In the genomic region with DNA sequence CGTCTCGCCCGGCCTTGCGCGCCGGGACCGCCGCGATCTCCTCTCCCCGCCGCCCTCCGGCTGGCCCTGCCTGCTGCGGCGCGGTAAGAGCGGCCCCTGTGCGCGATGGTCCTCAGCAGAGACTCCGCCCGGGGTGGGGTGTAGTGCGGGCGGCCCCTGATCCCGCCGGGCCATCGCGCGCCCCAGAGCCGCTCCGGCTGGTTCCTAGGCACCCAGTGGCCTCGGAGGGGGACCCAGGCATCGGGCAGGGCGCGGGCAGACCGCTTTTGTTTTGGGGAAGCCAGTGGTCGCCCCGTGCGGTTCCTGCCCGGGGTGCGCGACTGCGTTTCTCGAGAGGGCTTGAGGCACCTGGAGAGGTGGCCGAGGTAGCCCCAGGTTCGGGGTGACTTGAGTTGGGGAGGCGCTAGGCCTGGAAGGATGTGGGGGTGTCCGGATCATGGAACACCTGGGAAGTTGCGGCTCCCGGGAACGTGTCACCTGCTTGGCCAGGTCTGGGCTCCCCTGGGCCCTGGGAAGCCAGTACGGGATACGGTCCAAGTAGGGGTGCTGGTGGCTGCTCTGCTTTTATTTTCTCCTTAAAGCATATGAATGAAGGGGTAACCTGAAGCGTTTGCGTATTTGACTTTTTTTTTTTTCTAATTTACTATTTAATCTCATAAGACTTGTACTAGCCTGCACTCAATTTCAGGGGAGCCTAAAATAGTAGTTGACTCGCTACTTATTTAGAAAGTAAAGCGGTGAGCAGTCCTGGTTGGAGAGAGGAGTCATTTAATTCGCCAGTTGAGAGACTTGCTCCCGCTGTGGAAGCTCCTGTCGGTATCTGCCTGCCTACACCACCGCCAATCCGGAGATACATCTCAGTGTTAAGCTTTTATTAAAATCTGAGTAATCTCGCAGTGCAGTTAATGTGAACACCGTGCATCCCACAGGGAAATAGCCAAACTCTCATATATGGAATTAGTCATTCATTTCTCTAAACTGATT, we compare ENCODE assay signal across 8 mouse cellular contexts. TPM values are rescaled to one million over a fixed set of nuclear protein-coding genes. Genes with fewer than 3 reads are reported as not detected.
DNase-seq lines count a peak whose midpoint lies in the region; ATAC-seq lines count a peak whose summit lies in the region.

No protein-coding gene starts in this region.

- H3K4me2 ChIP-seq in limb, embryonic 15.5 days: peak overlapping the region; percentile 72
- H3K4me2 ChIP-seq in neural tube, embryonic 11.5 days (ENCODE audit: low read depth): peak overlapping the region; percentile 88

- peaks cover 42% of the 10 kb centered on the region for H3K4me1 ChIP-seq in limb, embryonic 15.5 days
- H3K4me1 ChIP-seq in neural tube, embryonic 11.5 days (ENCODE audit: control insufficient read depth, insufficient read depth, low read length): 0 out of 2 replicates have a peak, but pooled peaks cover 2% of the 10 kb centered on the region

- H3K36me3 ChIP-seq in limb, embryonic 15.5 days: peaks cover 14% of the 10 kb centered on the region
- no peaks in the 10 kb centered on the region; the same call in 1 of the 2 replicates for H3K36me3 ChIP-seq in neural tube, embryonic 11.5 days (ENCODE audit: control insufficient read depth, insufficient read depth, low read length)

- peak overlapping the region; percentile 81 for H3K4me3 ChIP-seq in limb, embryonic 15.5 days
- peak overlapping the region; percentile 67 for H3K4me3 ChIP-seq in neural tube, embryonic 11.5 days (ENCODE audit: low read depth, low read length)

- peak; percentile 31 for DNase-seq in layer of hippocampus, adult 11-12 months (ENCODE audit: low spot score)
- DNase-seq in layer of hippocampus, adult 8-10 months (ENCODE audit: low spot score in 2 of 2): no peak
- peak; percentile 15 for DNase-seq in MEL-GATA-1-ER (ENCODE audit: extremely low read depth, low read depth)
- peak; percentile 55 to 62 for DNase-seq in cerebellum, postnatal 14 days
- DNase-seq in heart, postnatal 36 days: peak; percentile 42 to 52
- DNase-seq in neural tube, embryonic 11.5 days (ENCODE audit: low spot score): no peak
- no peak for DNase-seq in urinary bladder, adult 2 months (ENCODE audit: low spot score)

- peak; percentile 74 for ATAC-seq in limb, embryonic 15.5 days (ENCODE audit: insufficient number of reproducible peaks, low FRiP score, low TSS enrichment, low read depth)
- ATAC-seq in neural tube, embryonic 11.5 days (ENCODE audit: insufficient read depth, low FRiP score, low TSS enrichment): peak; percentile 78

- no peaks in the 10 kb centered on the region for H3K27me3 ChIP-seq in limb, embryonic 15.5 days
- H3K27me3 ChIP-seq in neural tube, embryonic 11.5 days (ENCODE audit: control insufficient read depth, insufficient read depth, low read length): no peaks in the 10 kb centered on the region

- intact Hi-C loops in heart, postnatal 36 days (cut with DNase I): loop anchor here (2.0 to 10.0 kb wide), 4 partner anchors 46 to 238 kb away; no protein-coding TSS in a partner anchor

- peak overlapping the region; percentile 96 for H3K27ac ChIP-seq in limb, embryonic 15.5 days
- H3K27ac ChIP-seq in neural tube, embryonic 11.5 days (ENCODE audit: low read depth, low read length): peak overlapping the region; percentile 54; the same call in 1 of the 2 replicates

- H3K9ac ChIP-seq in limb, embryonic 15.5 days: peak overlapping the region; percentile 97
- H3K9ac ChIP-seq in neural tube, embryonic 11.5 days (ENCODE audit: low read length): peak overlapping the region; percentile 86

- WGBS in limb, embryonic 15.5 days: under 1% methylated on average over 61 of the region's 62 CpGs
- 2% methylated on average over 48 of the region's 62 CpGs for WGBS in neural tube, embryonic 11.5 days

- no peaks in the 10 kb centered on the region for H3K9me3 ChIP-seq in limb, embryonic 15.5 days
- H3K9me3 ChIP-seq in neural tube, embryonic 11.5 days (ENCODE audit: control insufficient read depth, low read length): no peaks in the 10 kb centered on the region

RNA-seq across cellular contexts. Expression of gene Ets2, which starts 1.0 kb away (rescaled TPM):
- total RNA-seq in layer of hippocampus, adult 8-10 months (2022): 10 to 100 TPM; 67.2 to 81.0 (median 75.2) TPM
- total RNA-seq in heart, postnatal 36 days (2021): 100 to 1,000 TPM in 1 of 2 experiments, 10 to 100 TPM in 1; 78.2 to 109 TPM
- 103 and 109 TPM in 2 replicates for polyA plus RNA-seq in limb, embryonic 15.5 days (2015; fragmentation: Nextera tagmentation; extraction: Ambion mirVana)
- 22.8 and 25.8 TPM in 2 replicates for polyA plus RNA-seq in neural tube, embryonic 11.5 days (2014; fragmentation: Nextera tagmentation; extraction: Ambion mirVana)
- polyA plus RNA-seq in urinary bladder, adult 2 months (2012; rRNA removed): 42.6 and 46.0 TPM in 2 replicates

Comparison
In these comparisons a context has a peak if more than half of its experiments do, and no peak if none do; other contexts are left out.
1. DNase-seq: peak in layer of hippocampus, adult 11-12 months (single experiment), MEL-GATA-1-ER (single experiment), cerebellum, postnatal 14 days (2 of 2) and heart, postnatal 36 days (2 of 2); none in layer of hippocampus, adult 8-10 months (0 of 2), neural tube, embryonic 11.5 days (single experiment) and urinary bladder, adult 2 months (single experiment).